Mouse (Mus musculus) heart, embryonic 12.5 days (tissue): Measurements from ENCODE around the gene Bsn. TPM values are rescaled to one million over a fixed set of nuclear protein-coding genes. Genes with fewer than 3 reads are reported as not detected.
"Not testable (repeated sequence)": the region's sequence is repeated elsewhere in the genome, so short reads cannot be mapped to it uniquely, and the experiment has no call there.

Experiments used
- ATAC-seq: fragments of 200-750 bp; cut with Nextera tagmentation; 2 replicates; pipeline ENCODE4 v1.8.0; 2017; ENCODE audit warnings: moderate TSS enrichment, moderate library complexity; ENCODE audit not compliant: insufficient number of reproducible peaks, low FRiP score
- H3K27ac ChIP-seq: fragments of 300-500 bp; sonication (generic); 2 replicates; pipeline ENCODE4 v1.5.1; 2016; ENCODE audit warnings: mild to moderate bottlenecking, moderate library complexity; ENCODE audit not compliant: poor library complexity, severe bottlenecking
- H3K27me3 ChIP-seq: fragments of 300-500 bp; sonication (generic); replicated peaks from 2 replicates; pipeline ENCODE4 v1.6.1; 2016; ENCODE audit warnings: mild to moderate bottlenecking, moderate library complexity
- H3K36me3 ChIP-seq: fragments of 300-500 bp; sonication (generic); 2 replicates; pipeline ENCODE4 v1.6.1; 2016; ENCODE audit warnings: mild to moderate bottlenecking, moderate library complexity
- H3K4me1 ChIP-seq: fragments of 300-500 bp; sonication (generic); replicated peaks from 2 replicates; pipeline ENCODE4 v1.6.1; 2016; ENCODE audit warnings: mild to moderate bottlenecking
- H3K4me2 ChIP-seq: fragments of 300-500 bp; sonication (generic); 2 replicates; pipeline ENCODE4 v1.6.1; 2016; ENCODE audit warnings: mild to moderate bottlenecking, moderate library complexity
- H3K4me3 ChIP-seq: fragments of 300-500 bp; sonication (generic); 2 replicates; pipeline ENCODE4 v1.5.1; 2016; ENCODE audit warnings: mild to moderate bottlenecking
- H3K9ac ChIP-seq: fragments of 300-500 bp; sonication (generic); 2 replicates; pipeline ENCODE4 v1.6.1; 2016; ENCODE audit warnings: mild to moderate bottlenecking, moderate library complexity
- H3K9me3 ChIP-seq: fragments of 300-500 bp; sonication (generic); replicated peaks from 2 replicates; pipeline ENCODE4 v1.6.1; 2016; ENCODE audit warnings: mild to moderate bottlenecking, moderate library complexity
- WGBS: fragments of 180-500 bp; shearing (Covaris S2); methylation state at CpG from one replicate; pipeline ENCODE4 v1.1.7; 2016; 5-methylcytosine and 5-hydroxymethylcytosine counted together
- polyA plus RNA-seq: library from polyadenylated mRNA; unstranded; fragments of >200 nt; fragmentation: Nextera tagmentation; extraction: Ambion mirVana; gene quantifications from 2 replicates; pipeline ENCODE4 v1.2.1, GENCODE M21; 2016

Gene Bsn
- polyA plus RNA-seq, 1 experiment from 2014 or later, result 0.50 TPM

GRCm38 (mm10) chr9:108136930-108137462, 53.2 kb downstream of the Bsn start:
- Histone ChIP-seq H3K36me3 (no peaks in the 10 kb centered on the region), H3K27me3 (0 out of 2 replicates have a peak, but pooled peaks cover 8% of the 10 kb centered on the region), H3K4me3 (no peak overlapping the region), H3K4me1 (peaks cover 13% of the 10 kb centered on the region), H3K27ac (peak overlapping the region; percentile 4; the same call in 1 of the 2 replicates), H3K4me2 (peak overlapping the region; percentile 35), H3K9ac (no peak overlapping the region), H3K9me3 (no peaks in the 10 kb centered on the region)
- ATAC-seq, result peak; percentile 53
- WGBS, result 50% methylated on average over 6 of the region's 6 CpGs

- Histone ChIP-seq H3K9ac (no peak overlapping the region), H3K4me3 (no peak overlapping the region), H3K27ac (no peak overlapping the region), H3K36me3 (no peaks in the 10 kb centered on the region), H3K4me2 (no peak overlapping the region), H3K27me3 (0 out of 2 replicates have a peak, but pooled peaks cover 8% of the 10 kb centered on the region), H3K9me3 (no peaks in the 10 kb centered on the region), H3K4me1 (peaks cover 13% of the 10 kb centered on the region)
- 37% methylated on average over 1 of the region's 1 CpGs for WGBS
- no peak for ATAC-seq
These were observed 54.0 kb downstream of the Bsn start for GRCm38 (mm10) chr9:108136225-108136624.

- H3K4me1 ChIP-seq, result peaks cover 13% of the 10 kb centered on the region
- H3K27ac ChIP-seq, ATAC-seq, H3K4me3 ChIP-seq, H3K36me3 ChIP-seq, H3K27me3 ChIP-seq, H3K4me2 ChIP-seq, H3K9me3 ChIP-seq, H3K9ac ChIP-seq: not testable (repeated sequence)
- 87% methylated on average over 3 of the region's 3 CpGs for whole genome bisulfite sequencing
These were observed 54.5 kb downstream of the Bsn start for GRCm38 (mm10) chr9:108135679-108136078.

GRCm38 (mm10) chr9:108133478-108133877, 56.7 kb downstream of the Bsn start:
- no peaks in the 10 kb centered on the region for H3K36me3 ChIP-seq
- no peaks in the 10 kb centered on the region for H3K9me3 ChIP-seq
- no peak for ATAC-seq
- no peak overlapping the region for H3K9ac ChIP-seq
- WGBS, result 100% methylated on average over 1 of the region's 1 CpGs
- H3K4me2 ChIP-seq, result no peak overlapping the region
- H3K4me1 ChIP-seq, result peaks cover 22% of the 10 kb centered on the region
- H3K4me3 ChIP-seq, result no peak overlapping the region
- peaks cover 21% of the 10 kb centered on the region; the same call in 1 of the 2 replicates for H3K27me3 ChIP-seq
- H3K27ac ChIP-seq, result no peak overlapping the region

GRCm38 (mm10) chr9:108132373-108132772, 57.8 kb downstream of the Bsn start:
- no peak overlapping the region for H3K9ac ChIP-seq
- WGBS, result 89% methylated on average over 3 of the region's 3 CpGs
- H3K9me3 ChIP-seq, result no peaks in the 10 kb centered on the region
- H3K4me1 ChIP-seq, result peaks cover 21% of the 10 kb centered on the region
- no peak for ATAC-seq
- peaks cover 21% of the 10 kb centered on the region; the same call in 1 of the 2 replicates for H3K27me3 ChIP-seq
- no peak overlapping the region for H3K27ac ChIP-seq
- no peak overlapping the region for H3K4me2 ChIP-seq
- no peak overlapping the region for H3K4me3 ChIP-seq
- H3K36me3 ChIP-seq, result no peaks in the 10 kb centered on the region

GRCm38 (mm10) chr9:108131502-108131901, 58.7 kb downstream of the Bsn start:
- H3K4me1 ChIP-seq, result peaks cover 12% of the 10 kb centered on the region
- H3K27me3 ChIP-seq, result peaks cover 21% of the 10 kb centered on the region; the same call in 1 of the 2 replicates
- H3K9ac ChIP-seq, result no peak overlapping the region
- 81% methylated on average over 5 of the region's 5 CpGs for WGBS
- no peaks in the 10 kb centered on the region for H3K9me3 ChIP-seq
- H3K27ac ChIP-seq, result no peak overlapping the region
- ATAC-seq, result no peak
- H3K36me3 ChIP-seq, result no peaks in the 10 kb centered on the region
- H3K4me2 ChIP-seq, result no peak overlapping the region
- no peak overlapping the region for H3K4me3 ChIP-seq

- Histone ChIP-seq H3K9ac (no peak overlapping the region), H3K27ac (no peak overlapping the region), H3K4me1 (peaks cover 12% of the 10 kb centered on the region), H3K4me3 (no peak overlapping the region), H3K27me3 (peaks cover 21% of the 10 kb centered on the region; the same call in 1 of the 2 replicates), H3K36me3 (no peaks in the 10 kb centered on the region), H3K4me2 (no peak overlapping the region), H3K9me3 (no peaks in the 10 kb centered on the region)
- WGBS, result 67% methylated on average over 13 of the region's 13 CpGs
- ATAC-seq, result no peak
These were observed 60.9 kb downstream of the Bsn start for GRCm38 (mm10) chr9:108129042-108129948.

GRCm38 (mm10) chr9:108128248-108128647, 61.9 kb downstream of the Bsn start:
- Histone ChIP-seq H3K27ac (no peak overlapping the region), H3K4me3 (no peak overlapping the region), H3K9ac (no peak overlapping the region), H3K27me3 (peaks cover 17% of the 10 kb centered on the region; the same call in 1 of the 2 replicates), H3K36me3 (no peaks in the 10 kb centered on the region), H3K4me2 (no peak overlapping the region), H3K9me3 (no peaks in the 10 kb centered on the region), H3K4me1 (peaks cover 12% of the 10 kb centered on the region)
- ATAC-seq, result no peak
- 66% methylated on average over 11 of the region's 11 CpGs for WGBS

- 81% methylated on average over 17 of the region's 17 CpGs for WGBS
- Histone ChIP-seq H3K36me3 (no peaks in the 10 kb centered on the region), H3K9ac (no peak overlapping the region), H3K4me3 (no peak overlapping the region), H3K27me3 (peaks cover 17% of the 10 kb centered on the region; the same call in 1 of the 2 replicates), H3K4me1 (peaks cover 12% of the 10 kb centered on the region), H3K27ac (no peak overlapping the region), H3K9me3 (no peaks in the 10 kb centered on the region), H3K4me2 (no peak overlapping the region)
- ATAC-seq, result no peak
These were observed 63.6 kb downstream of the Bsn start for GRCm38 (mm10) chr9:108126436-108127180.

GRCm38 (mm10) chr9:108125731-108126130, 64.5 kb downstream of the Bsn start:
- peaks cover 14% of the 10 kb centered on the region for H3K4me1 ChIP-seq
- H3K9ac ChIP-seq, result no peak overlapping the region
- H3K9me3 ChIP-seq, result no peaks in the 10 kb centered on the region
- H3K27ac ChIP-seq, result no peak overlapping the region
- no peak for ATAC-seq
- peaks cover 17% of the 10 kb centered on the region; the same call in 1 of the 2 replicates for H3K27me3 ChIP-seq
- 89% methylated on average over 8 of the region's 8 CpGs for WGBS
- no peaks in the 10 kb centered on the region for H3K36me3 ChIP-seq
- no peak overlapping the region for H3K4me2 ChIP-seq
- H3K4me3 ChIP-seq, result no peak overlapping the region

- 70% methylated on average over 4 of the region's 4 CpGs for WGBS
- Histone ChIP-seq H3K4me3 (no peak overlapping the region), H3K4me1 (peaks cover 27% of the 10 kb centered on the region), H3K27ac (no peak overlapping the region), H3K9ac (no peak overlapping the region), H3K9me3 (no peaks in the 10 kb centered on the region), H3K27me3 (0 out of 2 replicates have a peak, but pooled peaks cover 4% of the 10 kb centered on the region), H3K4me2 (no peak overlapping the region), H3K36me3 (no peaks in the 10 kb centered on the region)
- no peak for ATAC-seq
These were observed 66.3 kb downstream of the Bsn start for GRCm38 (mm10) chr9:108123916-108124315.
